Mouse (Mus musculus) right cerebral cortex, adult 18-20 months (tissue): ENCODE data around the gene Btnl2.
"Not testable (repeated sequence)": the region's sequence is repeated elsewhere in the genome, so short reads cannot be mapped to it uniquely, and the experiment has no call there.

Experiments
- DNase-seq: peaks from one replicate; pipeline ENCODE4 v3.0.0; 2022; ENCODE audit warnings: mixed read lengths

The Btnl2 gene

DNA sequence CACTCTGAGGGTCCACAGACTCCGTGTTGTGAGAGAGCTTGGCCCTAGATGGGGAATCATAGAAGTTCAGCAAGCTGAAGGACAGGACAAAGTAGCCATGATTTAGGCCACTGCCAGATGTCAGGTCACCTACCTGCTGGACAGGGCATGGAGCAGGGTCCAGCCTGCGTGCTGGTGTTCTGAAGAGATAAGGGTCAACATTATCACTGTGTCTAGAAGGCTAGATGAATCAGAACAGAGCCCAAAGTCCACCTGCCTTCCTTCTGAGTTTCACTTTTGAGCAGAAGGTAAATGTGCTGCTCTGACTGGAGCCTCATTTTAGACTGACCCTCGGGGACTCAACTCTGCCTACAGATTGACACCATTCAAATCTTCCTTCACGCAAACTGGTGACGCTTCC lies at the start of gene Btnl2:
Gene Btnl2, plus strand, starts transcription at position 284 of the 400 bp plus-strand sequence.
- no peak for DNase-seq

DNA sequence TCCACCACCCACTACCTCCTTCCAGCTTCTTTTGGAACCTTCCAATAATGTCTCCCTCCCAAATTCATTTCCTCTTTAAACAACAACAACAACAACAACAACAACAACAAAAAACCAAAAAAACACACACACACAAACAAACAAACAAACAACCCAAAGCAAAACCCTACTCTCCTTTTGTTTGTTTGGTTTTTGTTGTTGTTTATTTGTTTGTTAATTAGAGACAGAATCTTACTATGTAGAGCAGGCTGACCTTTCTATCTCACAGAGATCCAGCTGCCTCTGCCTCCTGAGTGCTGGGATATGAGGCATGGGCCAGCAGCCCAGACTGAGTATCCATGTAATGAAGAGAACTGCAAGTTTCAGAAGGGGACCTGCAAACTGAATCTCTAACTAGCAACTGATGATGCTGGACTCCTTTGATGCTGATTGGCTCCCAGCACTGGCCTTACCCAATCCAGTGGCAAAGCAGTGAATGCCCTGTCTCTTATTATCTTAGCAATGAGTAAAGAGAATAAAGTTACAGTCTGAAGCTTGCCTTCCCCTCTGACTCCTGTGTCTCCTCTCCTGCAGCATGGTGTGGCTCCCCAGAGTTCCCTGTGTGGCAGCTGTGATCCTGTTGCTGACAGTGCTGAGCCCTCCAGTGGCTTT lies 49.1 kb upstream of the Btnl2 start, which contains the start of gene H2-Eb1:
Gene H2-Eb1, plus strand, starts transcription at position 488 of the 651 bp plus-strand sequence.
- peak; percentile 88 for DNase-seq

DNA sequence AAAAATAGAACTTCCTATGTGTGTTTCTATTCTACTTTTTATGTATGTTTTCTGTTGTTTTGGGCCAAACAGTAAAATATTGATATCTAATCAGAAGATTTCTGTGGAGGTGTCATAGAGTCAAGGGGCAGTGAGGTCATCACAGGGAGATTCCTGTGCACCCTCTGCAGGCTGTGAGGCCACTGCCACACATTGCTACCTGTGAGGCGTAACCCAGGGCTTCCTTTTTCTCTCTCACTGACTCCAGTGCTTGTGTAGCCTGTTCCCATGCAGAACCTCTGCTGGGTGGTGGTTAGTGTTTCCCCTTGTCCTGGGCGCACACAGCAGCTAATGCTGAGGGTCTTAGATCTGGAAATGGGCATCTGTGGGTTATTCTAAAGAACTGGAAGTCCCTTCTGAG lies 48.2 kb upstream of the Btnl2 start:
- DNase-seq: no peak

DNA sequence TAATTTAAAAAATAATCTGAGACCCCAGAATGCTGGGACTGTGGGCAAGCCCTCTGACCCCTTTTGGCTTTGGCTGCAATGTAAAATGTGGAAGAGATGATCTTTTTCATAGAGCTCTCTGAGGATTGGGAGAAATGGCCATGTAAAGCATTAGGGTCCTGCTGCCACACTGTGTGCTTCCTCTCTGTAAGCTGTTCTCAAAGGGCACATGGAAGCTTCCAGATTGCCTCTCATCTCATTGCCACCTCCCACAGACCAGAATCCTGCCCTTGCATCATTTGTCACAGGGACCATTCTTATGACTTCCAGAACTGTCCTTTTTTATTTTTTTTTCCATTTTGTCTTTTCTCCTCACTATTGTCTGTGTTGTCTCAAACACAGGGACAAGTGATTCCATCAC lies 47.4 kb upstream of the Btnl2 start:
- DNase-seq: no peak

DNA sequence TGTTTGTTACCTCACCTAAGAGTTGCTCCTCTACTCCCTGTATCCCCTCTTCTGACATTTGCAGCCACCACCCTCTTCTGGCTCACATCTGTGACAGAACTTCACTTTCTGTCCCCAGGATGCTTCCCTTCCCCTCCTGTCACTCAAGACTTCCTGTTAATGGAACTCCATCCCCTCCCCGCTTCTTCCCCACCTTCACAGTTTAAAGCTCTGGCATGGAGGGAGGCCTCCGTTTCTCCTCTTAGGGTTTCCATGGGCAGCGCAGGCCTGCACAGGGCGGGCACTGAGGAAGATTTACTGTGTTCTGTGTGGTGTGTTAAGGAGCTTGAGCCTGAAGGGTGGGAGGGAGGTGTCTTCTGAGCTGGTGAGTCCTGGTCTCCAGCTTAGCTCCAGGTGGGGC lies 46.5 kb upstream of the Btnl2 start:
- DNase-seq: no peak

DNA sequence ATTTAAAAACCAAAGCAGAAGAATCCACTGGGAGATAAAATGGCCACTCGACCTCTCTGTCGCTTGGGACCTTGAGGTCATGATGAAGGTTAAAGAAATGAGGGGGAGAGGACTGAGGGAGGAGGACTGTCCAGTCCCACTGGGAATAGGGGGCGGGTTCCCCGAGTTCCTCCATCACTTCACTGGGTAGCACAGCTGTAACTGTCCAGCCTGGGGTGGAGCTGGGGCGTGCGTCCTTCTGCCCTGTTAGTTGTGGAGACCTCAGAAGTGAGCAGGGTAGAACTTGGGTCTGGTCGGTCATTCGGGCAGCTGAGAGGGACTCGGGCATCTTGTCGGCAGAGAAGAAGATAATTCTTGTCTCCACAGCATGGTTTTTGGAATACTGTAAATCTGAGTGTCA lies 45.4 kb upstream of the Btnl2 start:
- no peak for DNase-seq

DNA sequence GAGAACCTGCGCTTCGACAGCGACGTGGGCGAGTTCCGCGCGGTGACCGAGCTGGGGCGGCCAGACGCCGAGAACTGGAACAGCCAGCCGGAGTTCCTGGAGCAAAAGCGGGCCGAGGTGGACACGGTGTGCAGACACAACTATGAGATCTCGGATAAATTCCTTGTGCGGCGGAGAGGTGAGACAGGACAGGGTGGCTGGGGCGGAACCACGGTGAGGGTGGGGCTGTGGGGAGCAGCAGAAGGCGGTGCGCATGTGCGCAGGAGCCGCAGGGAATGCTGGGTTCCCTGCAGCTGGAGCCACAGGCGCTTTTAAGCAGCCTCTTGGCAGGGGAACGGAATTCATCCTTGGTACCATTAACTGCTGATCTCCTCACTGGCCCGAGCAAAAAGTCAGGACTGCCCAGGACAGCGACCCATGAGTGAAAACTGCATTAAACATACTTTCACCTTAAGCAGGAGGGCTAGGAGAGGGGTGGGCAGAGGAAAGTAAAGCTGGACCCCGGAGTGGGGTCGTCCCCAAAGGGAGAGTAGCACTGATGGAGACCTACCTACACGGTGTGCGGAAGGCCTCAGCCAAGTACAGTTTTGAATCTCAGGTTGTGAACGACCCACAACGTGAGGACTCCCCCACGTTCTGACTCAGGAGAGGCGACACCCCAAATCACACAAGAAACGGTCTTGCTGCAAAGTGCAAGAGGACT lies 44.8 kb upstream of the Btnl2 start:
- DNase-seq: peak; percentile 80

DNA sequence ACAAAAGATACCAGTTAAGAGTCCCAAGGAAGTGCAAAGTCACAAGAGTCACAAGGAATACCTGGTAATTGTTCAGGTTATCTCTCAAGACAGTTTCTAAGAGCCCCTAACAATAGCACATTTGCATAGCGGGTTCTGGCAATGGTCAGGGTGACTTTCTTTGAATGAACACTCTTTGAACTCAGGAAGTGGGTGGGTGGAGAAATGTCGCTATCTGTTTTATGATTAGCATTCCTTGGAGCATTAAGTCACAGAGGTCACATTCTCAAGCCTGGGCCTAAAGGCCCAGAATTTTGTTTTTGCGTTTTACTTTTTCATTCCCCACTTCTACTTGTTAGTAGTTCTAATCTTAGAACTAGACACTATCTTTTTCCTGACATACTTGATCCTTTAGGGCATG lies 44.1 kb upstream of the Btnl2 start:
- not testable (repeated sequence) for DNase-seq

DNA sequence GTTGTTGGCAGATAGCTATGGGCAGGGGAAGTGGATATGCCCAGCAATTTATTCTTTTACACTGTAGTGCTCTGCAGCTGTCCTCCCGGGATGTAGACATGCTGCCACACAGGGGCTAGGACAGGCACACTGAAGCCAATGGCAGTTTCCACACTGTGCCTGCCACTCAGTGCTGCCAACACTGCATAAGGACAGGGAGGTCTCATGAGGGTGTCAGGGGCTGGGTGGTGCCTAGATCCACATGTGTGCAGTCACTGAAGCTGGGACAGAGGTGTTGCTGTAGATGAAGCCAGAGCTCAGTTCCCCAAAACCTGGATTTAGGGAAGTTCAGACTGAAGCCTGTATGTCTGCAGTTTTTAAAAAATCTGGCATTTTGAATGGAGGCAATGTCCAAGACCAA lies 42.4 kb upstream of the Btnl2 start:
- DNase-seq: no peak

DNA sequence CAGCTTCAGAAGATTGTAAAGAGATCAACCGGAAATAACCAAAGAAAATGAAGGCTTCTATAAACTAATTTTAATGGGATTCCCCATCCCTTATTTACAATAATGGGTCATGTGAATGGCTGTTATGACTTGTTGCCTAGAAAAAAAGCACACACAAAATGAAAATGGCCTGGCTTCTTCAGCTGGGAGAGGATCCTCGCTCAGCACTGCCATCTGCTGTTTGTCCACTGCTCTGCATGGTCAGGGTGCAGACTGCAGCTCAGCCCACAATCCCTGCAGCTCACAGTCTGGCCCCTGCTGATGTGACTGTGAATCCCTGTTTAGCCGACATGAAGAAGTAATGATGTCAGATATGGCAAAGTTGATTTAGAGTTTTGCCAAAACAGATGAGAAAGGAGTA lies 41.2 kb upstream of the Btnl2 start:
- peak; percentile 73 for DNase-seq

DNA sequence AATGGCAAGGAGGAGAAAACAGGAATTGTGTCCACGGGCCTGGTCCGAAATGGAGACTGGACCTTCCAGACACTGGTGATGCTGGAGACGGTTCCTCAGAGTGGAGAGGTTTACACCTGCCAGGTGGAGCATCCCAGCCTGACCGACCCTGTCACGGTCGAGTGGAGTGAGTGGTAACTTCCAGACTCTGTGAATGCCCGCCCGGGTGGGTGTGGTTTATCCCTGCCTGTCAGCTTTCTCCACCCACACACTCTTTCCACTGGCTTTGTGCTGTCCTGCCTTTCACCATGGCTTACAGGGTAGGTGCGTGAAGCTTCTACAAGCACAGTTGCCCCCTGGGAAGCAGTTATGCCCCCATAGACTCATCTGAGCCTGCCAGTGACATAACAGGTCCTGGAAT lies 40.3 kb upstream of the Btnl2 start:
- no peak for DNase-seq

DNA sequence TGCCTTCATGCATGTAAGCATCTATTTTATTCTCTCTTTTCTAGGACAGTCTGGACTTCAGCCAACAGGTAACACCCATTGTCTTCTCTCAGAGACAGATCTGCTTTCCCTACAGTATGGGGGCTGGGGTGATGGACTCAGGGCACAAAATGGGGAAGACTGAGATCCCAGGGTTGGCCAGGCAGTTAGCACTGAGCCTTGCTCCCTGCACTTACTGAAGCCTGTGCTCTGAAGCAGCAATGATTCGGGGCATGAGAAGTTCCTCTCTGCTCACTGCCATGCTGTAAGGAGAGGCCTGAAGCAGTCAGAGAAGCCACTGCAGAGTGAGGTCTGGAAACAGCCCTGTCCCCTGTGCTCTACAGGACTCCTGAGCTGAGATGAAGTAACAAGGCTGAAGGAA lies 39.1 kb upstream of the Btnl2 start:
- DNase-seq: no peak

DNA sequence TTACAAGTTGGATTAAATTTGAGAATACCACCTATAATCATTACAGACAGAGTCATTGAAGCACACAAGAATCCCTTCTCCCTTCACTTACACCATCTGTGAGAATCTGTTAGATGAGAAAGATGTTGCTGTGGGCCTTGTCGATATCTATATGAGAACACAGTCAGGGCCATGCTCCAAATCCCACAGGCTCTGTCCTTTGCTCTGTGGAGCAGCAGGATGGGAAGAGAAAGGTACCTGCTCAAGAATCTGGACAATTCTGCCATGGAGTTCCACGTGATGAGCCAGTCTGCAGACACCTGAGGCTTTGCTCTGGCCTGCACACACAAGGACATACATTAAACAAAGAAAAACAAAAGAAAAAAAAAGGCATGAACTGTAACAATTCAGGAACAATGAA lies 37.9 kb upstream of the Btnl2 start:
- DNase-seq: no peak

DNA sequence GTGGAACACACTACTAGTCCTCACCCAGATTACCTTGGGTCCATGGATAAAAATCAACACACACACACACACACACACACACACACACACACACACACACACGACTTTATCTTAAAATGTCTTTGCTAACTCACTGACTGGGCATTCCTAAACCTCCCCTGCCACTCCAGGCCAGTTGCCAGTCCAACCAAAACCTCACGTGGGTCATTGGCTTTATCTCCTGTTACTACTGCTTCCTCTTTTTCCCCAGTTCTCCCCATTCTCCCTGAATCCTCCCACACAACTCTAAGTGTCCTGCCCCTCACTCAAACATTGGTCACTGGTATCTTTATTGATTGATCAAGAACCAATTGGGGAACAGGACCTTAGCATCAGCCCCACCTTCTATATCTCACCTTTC lies 37.3 kb upstream of the Btnl2 start:
- DNase-seq: no peak

DNA sequence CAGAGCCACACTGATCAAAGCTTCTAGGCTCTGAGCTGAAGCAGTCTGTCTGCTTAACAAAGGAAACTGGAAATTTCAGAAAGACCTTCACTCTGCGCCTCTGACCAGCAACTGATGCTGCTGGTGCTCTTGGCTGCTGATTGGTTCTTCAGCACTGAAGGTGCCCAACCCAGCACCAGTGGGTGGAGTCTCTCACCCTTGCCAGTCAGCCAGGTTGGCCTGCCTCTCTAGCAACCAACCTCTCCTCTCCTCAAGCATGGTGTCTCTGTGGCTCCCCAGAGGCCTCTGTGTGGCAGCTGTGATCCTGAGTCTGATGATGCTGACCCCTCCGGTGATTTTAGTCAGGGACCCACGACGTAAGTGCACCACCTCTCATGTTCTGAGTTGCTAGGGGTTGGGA lies 29.2 kb upstream of the Btnl2 start, which contains the start of gene H2-Eb2:
Gene H2-Eb2, plus strand, starts transcription at position 230 of the 400 bp plus-strand sequence.
- no peak for DNase-seq

DNA sequence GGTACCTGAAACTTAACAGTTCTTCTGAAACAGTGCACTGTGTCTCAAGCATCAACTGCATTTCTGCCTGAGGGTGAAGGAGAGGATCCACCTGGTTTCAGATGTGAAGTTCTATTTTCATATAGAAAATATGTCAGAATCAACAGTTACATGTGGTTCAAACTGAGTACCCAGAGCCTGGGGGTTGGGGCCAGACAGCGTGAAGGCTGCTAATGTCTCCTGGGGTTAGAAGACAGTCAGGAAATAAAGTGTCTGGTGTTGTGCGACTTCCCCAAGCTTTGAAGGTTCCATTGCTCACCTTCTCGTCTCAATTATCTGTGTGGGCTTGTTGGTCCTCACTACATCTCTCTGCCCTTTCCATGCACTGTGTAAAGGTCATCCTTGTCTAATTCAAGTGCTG lies 28.2 kb upstream of the Btnl2 start:
- no peak for DNase-seq

DNA sequence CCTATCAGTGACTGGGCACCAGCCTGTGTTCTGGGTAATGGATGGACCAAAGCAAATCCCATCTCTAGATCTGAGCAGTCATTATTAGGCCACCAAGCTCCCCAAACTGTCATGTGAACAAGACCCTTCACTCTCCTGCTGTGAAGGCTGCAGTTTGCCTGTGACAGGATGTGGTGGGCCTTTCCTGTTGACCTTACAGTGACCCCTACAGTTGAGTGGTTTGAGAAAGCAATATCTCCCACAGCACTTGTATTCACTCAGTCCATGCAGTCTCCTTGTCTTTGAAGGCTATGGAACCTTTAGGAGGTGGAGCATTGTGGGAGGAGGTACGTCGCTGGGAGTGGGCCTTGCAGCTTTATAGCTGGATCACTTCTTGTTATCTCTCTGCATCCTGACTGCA lies 24.8 kb upstream of the Btnl2 start:
- DNase-seq: no peak

DNA sequence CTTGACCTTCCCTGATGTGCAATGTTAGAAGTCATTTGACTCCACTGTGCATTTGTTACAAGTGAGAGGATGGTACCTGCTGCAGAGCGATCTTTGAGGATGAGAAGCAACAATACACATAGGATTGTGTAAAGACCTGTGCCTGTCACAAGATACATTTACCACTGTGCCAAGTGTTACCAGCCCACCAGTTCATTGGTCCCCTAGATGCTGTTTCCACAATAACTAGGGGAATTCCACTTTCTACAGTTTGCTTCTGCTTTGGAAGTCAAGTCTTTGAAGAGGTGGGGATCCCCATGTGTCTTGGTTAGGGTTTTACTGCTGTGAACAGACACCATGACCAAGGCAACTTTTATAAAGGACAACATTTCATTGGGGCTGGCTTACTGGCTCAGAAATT lies 23.4 kb upstream of the Btnl2 start:
- no peak for DNase-seq

DNA sequence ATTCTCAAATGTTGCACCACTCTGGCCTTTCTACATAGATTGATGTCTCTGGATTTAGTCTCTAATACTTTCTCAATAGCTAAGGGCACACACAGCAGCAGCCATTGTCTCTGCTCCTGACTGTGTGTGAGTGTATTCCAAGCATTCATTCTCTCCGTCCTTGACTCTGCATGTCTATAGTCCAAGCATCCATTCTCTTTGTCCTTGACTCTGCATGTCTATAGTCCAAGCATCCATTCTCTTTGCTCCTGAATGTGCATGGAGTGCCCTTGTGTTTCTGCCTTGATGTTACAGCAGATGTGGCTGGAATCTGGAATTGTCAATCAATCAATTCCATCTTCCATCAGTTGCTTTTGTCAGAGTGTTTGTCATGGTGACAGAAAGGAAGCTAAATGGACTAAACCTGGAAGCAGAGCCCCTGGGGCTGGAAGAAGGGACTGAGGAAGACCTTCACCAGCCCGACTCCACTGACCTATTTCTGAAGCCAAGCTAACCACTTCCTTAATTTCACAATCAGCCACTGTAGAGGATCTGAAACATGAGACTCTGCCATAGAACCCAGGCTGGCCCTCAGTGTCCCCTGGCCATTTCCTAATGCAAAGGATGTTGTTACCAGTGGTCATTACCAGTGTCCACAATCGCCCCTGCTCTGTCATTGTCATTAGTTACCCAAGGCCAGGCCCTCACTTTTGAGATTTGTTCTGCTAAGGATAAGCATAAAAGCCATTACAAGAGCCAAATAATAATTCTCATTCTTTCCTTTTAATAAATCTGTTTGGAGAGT lies 13.8 kb upstream of the Btnl2 start:
- no peak for DNase-seq

DNA sequence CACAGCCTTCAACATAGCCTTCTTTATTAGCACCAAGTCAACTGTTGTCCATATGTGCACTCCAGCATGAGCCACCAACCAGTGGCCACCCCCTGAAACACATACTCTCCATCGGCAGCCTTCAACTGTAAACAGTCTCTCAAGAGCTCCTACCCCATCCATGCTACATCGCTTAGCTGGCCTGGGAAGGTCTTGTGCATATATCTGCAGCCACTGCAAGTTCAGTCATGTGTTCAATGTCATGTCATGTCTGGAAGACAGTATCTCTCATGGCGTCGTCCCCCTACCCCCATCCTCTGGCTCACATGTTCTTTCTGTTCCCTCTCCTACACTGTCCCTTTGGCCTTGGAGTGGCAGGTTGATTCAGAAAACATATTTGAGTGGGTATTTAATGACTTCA lies 9.7 kb upstream of the Btnl2 start:
- no peak for DNase-seq

DNA sequence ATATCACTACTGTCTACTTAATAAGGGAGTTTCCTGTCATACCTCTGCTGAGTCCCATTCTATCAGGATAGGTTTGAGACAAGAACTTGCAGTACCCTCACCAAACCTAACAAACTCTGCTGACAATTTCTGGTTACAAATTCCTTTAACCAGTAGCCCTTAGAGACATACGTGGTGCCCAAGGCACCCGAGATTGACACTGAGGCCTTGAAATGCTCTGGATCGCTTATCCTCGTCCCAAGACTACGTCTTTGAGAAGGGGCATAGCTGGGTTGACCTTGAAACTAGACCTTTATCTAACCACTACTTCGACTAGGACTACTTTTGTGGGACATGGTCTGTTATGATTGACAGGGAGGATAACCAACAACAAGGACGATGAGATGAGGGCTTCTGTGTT lies 9.1 kb upstream of the Btnl2 start:
- no peak for DNase-seq

DNA sequence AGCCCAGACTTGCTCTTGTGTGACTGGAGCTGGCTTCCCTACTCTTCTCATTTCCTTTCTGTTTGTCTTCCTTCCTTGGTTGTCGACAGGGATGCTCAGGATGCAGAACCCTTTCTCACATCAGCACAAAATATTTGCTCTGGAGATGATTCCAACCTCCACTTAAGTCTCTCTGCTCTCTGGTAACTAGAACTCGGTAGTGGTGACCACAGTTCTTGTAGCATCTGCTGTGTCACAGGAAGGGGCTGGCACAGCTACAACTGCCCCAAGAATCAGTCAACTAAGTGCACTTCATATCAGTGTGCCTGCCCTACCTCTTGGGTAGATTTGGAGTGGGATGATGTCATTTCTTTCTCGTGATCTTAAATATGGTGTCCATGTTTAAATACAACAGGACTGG lies 8.6 kb upstream of the Btnl2 start:
- DNase-seq: no peak

DNA sequence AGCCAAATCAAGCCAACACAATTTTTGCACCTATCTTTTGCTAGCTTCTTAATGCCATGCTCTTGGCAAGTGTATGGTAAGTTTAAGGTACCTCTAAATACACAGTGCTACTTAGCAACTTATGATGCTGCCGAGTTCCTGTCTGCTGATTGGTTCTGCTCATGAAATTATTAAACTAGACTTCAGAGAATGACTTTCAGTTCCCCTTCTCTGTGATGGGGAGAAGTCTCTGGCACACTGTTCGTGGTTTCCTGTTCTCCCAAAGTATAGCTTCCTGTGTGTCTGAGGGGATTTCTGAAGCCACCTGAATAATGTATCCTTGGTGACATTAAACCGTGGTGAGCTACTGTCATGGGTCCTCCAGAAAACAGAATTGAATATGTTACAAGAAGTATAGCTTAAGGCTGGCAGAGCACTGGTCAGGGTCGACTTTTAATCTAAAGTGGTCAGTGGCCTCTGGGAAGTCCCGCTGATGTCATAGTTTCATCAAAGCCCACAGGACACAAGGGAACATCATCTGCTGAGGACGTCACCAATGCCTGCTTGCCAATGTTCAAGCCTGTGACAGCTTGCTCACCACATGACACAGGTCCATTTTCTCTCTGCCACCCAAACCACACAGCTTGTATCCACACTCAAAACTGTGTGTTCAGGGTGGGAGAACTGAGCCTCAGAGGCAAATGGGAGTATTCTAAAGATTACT lies 6.9 kb upstream of the Btnl2 start:
- DNase-seq: peak; percentile 20
